Mouse (Mus musculus): Measurements from ENCODE around the gene Gpd1l. TPM values are rescaled to one million over a fixed set of nuclear protein-coding genes. Genes with fewer than 3 reads are reported as not detected.

Gene Gpd1l
- 45.0 TPM for polyA plus RNA-seq (2014; fragmentation: Illumina TruSeq; extraction: RNeasy Lipid Tissue Mini Kit (QIAGEN cat#74804); ENCODE audit: low read depth, low replicate concordance)

DNA sequence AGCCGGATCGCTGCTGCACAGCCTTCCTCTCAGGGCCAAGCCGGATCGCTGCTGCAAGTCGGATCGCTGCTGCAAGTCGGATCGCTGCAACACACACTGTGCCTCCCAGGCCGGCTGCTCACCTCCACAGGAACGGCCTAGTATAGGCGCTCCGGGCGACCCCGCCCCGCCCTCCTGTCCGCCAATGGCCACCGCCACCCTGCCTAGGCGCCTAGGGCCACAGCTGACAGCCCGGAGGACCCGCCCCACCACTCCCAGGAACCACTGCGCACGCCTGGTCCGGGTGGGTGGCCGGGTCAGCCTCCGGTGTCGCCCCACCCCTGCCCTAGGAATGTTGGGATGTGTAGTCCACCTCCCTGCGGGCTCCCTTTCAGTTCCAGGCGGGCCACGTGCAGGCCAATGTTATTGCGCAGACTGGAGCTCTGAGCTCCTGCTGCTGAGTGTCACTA is at the start of gene Gpd1l:
Gpd1l (minus strand) TSS at position 265 of the 449 bp plus-strand sequence.

DNA sequence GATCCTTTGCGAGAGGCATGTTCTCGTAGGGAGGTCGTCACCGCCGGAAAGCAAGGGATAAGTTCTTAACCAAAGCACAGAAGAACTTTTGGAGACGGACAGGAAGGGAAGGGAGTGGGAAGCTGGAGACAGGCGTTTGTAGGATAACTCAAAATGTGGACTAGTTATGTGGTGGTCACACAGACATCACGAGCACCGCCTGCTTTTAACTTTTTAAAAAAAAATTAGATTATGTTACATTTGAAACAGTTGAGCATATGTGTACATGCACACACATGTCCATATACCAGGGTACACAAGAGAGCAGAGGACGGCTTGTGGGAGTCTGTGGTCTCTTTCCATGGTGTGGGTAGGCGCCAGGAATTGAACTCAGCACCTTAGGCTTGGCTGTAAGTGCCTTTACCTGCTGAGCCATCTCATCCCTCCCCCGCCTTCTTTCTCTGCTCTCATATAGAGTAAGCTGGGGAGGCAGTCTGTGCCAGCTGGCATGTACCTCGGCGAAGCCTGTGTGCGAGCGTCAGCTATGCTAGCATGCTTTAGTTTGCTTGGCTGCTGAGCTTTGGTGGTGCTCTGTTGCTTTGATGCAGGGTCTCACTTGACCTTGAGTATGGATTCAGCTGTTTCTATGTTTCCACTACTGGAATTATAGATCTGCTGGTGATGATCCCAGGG is 49.0 kb upstream of the Gpd1l start, which contains the start of gene Rps27rt:
Rps27rt (minus strand) TSS at position 51 of the 672 bp plus-strand sequence.

DNA sequence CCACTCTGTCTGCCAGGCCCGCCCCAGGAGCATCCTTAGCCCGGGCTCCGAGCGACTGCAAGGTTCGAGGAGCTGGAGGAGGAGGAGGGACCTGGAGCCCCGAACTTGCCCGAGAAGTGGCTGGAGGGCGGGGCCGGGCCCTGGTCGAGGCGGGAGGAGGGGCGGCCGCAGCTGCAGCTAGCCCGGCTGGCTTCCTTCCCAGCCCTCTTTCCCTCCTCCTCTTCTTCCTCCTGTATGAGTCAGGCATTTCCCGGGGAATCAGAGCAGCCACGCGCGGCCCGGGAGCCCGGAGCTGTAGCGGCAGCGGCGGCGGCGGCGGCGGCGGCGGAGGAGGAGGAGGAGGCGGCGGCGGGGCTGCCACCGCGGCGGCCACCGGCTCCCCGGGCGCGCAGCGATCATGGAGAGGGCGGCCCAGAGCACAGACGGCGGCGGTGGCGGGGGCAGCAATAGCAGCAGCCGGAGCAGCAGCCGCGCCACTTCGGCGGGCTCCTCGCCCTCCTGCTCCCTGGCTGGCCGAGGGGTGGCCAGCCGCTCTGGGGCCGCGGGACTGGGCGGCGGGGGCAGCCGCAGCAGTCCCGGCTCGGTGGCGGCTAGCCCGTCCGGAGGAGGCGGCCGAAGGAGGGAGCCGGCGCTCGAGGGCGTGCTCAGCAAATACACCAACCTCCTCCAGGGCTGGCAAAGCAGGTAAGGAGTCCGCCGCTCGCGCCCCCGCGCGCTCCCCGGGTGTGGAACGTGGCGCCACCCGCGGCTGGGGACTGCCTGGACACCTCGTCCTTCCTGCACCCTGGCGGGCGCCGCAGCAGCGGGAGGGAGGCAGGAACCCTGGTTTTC is 44.7 kb upstream of the Gpd1l start, which contains the start of gene Osbpl10:
Osbpl10 (plus strand) TSS at position 289 of the 831 bp plus-strand sequence.

Other genes starting within 250 kb of the Gpd1l start
- gene Dync1li1, start 245.2 kb downstream of the Gpd1l start, polyA plus RNA-seq (2014; fragmentation: Illumina TruSeq; extraction: RNeasy Lipid Tissue Mini Kit (QIAGEN cat#74804); ENCODE audit: low read depth, low replicate concordance), result 52.2 TPM
- gene Cmtm6, start 202.9 kb downstream of the Gpd1l start, polyA plus RNA-seq (2014; fragmentation: Illumina TruSeq; extraction: RNeasy Lipid Tissue Mini Kit (QIAGEN cat#74804); ENCODE audit: low read depth, low replicate concordance), result 118 TPM
- 0.97 TPM for gene Cmtm7, start 152.1 kb downstream of the Gpd1l start, polyA plus RNA-seq (2014; fragmentation: Illumina TruSeq; extraction: RNeasy Lipid Tissue Mini Kit (QIAGEN cat#74804); ENCODE audit: low read depth, low replicate concordance)
- gene Cmtm8, start 89.8 kb downstream of the Gpd1l start, polyA plus RNA-seq (2014; fragmentation: Illumina TruSeq; extraction: RNeasy Lipid Tissue Mini Kit (QIAGEN cat#74804); ENCODE audit: low read depth, low replicate concordance), result 12.5 TPM
- 0.77 TPM for gene Osbpl10, start 44.6 kb upstream of the Gpd1l start, polyA plus RNA-seq (2014; fragmentation: Illumina TruSeq; extraction: RNeasy Lipid Tissue Mini Kit (QIAGEN cat#74804); ENCODE audit: low read depth, low replicate concordance)
- 55.1 TPM for gene Rps27rt, start 48.8 kb upstream of the Gpd1l start, polyA plus RNA-seq (2014; fragmentation: Illumina TruSeq; extraction: RNeasy Lipid Tissue Mini Kit (QIAGEN cat#74804); ENCODE audit: low read depth, low replicate concordance)

Data from kidney, adult 10 weeks (tissue).